Mouse (Mus musculus) cerebellum, adult 11-12 months (tissue): ENCODE results near the gene Olfr1323.

ENCODE experiments used
- DNase-seq: peaks from one replicate; pipeline ENCODE4 v3.0.0; 2022

Gene Olfr1323

GRCm38 (mm10) chrX:50019259-50019658 is at the start of gene Olfr1323:
TSS of gene Olfr1323 (minus strand) at chrX:50019359.
- no peak for DNase-seq

GRCm38 (mm10) chrX:50012242-50012641 is 6.9 kb downstream of the Olfr1323 start:
- DNase-seq: no peak
